Mouse (Mus musculus): ENCODE measurements around the gene Zswim9.
"Not testable (repeated sequence)": the region's sequence is repeated elsewhere in the genome, so short reads cannot be mapped to it uniquely, and the experiment has no call there.

Gene Zswim9

DNA sequence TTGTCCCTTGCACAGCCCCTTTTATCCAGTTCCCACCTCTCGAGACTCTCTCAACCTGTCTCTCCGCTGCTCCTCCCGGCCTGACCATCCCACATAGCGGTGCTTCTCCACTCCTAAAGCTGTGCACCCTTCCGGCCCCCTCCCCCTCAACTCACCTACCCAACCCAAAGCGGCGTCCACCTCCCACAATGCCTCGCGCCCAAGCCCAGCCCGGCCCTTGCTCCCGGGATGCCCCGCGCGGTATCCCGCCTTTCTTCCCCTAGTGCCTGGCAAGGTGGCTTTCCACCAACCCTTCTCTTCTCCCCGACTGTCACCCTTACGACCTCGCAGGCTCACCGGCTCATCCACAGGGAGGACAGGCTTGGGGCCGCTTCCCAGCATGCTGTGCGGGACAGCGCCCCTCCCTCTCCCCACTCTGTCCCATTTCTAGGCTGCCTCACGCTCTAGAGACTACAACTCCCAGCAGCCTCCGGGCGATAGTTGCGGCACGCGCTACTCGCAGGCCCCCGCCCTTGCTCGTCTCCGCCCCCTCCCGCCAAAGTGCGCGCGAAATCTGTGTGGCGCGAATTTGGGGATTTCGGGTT lies at the start of gene Zswim9:
Gene Zswim9 (minus strand): TSS at position 414 of the 584 bp plus-strand sequence.
- DNase-seq (ENCODE audit: low spot score in 2 of 2) = peak; percentile 91 to 92

DNA sequence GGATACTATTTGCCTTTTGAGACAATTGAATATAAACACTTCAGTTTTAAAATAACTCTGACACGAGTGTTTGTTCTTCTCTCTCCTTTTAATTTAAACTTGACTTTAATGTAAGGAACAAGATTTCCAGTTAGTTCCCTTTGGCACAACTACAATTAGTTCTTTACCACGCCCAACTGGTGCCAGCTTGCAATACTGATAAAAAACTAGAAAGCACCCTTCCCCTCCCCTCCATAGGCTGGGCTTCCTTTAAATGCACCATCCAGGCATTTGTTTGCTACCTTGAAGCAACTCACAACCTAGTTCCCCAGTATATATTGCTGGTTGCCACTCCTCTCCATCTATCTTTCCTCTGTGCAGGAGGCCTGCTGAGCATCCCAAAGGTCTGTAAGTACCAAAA lies 45.8 kb upstream of the Zswim9 start, which contains the start of gene Pla2g4c:
Gene Pla2g4c (plus strand): TSS at position 340 of the 400 bp plus-strand sequence.
- no peak for DNase-seq (ENCODE audit: low spot score in 2 of 2)

DNA sequence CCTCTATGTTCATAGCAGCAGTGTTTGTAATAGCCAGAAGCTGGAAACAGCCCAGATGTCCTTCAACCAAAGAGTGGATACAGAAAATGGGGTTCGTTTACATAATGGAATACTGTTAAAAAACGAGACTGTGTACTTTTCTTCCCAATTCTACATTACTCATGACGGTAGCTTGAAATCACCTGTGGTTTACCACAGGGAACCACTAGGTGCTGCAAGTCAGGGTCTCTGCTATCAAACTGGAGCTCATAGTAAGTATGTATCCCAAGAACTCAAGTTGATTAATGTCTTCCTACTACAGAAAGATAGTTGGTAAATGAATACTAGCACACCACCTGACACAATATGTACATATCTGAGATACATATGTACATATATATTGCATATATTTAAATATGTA lies 42.9 kb upstream of the Zswim9 start:
- DNase-seq (ENCODE audit: low spot score in 2 of 2) = no peak

DNA sequence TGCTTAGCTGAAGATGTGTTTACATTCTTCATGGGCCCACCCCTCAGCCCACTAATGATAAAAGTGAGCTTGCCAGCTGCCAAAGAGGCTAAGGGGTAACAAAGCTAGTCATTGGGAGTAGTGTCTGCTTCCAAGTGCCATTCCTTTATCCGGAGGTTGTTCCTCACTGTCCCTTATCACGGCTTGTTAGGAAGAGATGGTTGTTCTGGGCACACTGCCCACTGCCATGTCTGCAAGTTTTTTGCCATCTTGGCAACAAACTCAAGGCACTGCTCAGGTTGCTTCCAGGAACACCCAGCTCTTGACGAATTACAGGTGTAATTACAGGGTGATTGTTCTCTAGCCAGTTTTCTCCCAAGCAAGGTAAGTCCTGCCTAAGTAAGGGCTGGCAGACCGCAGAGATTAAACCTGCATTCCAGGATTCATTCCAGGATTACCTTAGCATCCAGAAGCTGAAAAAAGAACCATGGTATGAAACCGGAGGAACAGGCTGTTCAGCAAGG lies 35.6 kb upstream of the Zswim9 start:
- DNase-seq (ENCODE audit: low spot score in 2 of 2) = no peak

DNA sequence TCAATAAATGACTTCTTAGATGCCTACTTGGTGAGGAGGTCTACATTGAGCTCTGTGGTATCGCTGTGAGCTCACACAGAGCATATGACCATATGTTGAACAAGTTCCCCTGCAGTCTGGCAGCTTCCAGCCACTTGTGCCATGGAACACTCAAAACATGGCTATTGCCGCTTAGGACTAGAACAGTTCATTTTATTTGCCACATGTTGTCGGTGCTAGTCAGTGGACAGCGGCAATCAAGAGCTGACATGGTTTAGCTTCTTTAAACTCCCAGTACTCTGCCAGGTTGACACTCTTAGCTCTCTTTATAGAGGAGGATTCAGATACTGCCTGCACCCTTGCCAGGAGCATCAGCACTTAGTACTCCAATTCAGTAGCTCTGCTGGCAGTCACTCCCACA lies 32.9 kb upstream of the Zswim9 start:
- peak in 1 of 2 experiments; percentile 5 for DNase-seq (ENCODE audit: low spot score in 2 of 2)

DNA sequence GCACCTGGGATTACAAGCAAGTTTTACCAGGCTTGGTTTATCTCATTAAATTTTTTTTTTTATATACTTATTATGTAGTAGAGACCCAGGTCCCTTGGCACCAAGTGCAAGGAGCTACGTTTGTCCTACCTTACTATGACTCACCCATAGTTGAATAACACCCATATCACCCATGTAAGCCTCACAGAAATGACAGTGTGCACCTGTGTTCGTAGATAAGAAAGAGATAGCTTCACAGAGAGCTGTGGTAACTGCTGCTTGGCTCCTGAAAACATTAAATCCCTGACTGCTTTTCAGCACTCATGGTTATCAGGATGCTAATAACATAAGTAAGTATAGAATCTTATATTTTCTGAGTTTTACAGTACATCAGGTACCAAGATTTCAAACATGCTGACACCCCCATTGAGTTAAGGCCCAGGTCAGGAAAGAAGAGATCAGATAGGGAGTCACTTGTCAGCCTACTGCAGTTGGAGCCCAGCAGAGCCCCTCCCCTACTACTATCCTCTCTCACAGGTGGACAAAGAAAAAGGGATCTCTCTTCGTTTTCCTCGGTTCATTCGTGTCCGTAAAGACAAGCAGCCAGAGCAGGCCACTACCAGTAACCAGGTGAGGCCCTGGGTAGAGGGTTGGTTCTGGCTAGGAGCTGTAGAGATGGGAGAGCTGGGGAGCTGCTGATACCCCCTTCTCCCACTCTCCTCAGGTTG lies 32.1 kb upstream of the Zswim9 start:
- no peak for DNase-seq (ENCODE audit: low spot score in 2 of 2)

DNA sequence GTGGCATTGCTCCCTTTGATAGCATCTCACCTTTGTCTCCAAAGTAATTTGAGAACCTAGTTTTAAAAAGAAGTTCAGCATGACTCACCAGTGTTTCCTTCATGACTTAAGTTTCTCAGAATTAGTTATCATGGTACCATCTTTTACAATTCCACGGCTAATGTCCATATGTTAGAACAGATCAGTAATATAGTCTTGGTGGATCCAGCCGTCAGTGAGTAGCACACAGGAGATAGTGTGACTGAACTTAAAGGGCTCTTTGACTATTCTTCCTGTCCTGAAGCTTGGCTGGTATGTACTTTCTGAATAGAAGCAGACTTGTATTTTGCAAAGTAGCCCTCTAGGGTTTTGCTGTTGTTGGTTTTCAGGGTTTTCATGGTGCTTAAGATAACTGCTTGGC lies 30.9 kb upstream of the Zswim9 start:
- no peak for DNase-seq (ENCODE audit: low spot score in 2 of 2)

DNA sequence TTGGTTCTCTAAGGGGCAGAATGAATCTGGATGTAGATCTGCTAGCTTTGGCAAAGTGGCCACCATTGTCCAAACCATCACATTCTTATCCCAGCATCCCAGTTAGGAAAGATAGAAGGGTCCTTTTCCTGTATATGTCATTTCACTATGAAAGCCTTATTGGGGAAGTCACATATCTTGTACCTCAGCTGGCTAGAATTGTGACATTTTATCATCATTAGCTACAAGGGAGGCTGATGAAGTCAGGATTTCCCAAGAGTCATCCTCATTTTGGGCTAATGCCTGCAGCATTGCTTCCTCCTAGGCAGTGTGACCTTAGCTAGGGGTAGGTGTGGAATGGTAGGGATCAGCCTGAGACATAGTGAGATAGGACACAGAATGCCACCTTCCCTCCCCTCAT lies 24.9 kb upstream of the Zswim9 start:
- DNase-seq (ENCODE audit: low spot score in 2 of 2) = no peak

DNA sequence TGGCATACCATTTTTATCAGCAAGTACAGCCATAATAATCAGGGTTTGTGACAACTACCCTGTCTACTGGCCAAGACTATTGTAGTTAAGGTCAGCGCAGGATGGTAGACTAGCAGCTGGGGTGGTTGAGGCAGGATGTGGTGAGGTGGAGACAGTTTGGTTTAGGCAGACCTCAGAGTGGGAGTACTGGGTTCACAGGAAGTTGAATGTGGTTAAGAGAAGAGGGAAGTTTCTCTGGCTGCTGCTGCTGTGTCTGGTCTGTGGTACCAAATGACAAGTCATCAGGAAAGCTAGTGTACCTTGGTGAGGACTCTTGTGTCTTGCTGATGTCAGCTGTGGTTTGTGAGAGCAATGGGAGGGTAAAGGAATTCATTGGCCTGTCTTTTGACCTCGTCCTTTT lies 24.3 kb upstream of the Zswim9 start:
- DNase-seq (ENCODE audit: low spot score in 2 of 2) = no peak

DNA sequence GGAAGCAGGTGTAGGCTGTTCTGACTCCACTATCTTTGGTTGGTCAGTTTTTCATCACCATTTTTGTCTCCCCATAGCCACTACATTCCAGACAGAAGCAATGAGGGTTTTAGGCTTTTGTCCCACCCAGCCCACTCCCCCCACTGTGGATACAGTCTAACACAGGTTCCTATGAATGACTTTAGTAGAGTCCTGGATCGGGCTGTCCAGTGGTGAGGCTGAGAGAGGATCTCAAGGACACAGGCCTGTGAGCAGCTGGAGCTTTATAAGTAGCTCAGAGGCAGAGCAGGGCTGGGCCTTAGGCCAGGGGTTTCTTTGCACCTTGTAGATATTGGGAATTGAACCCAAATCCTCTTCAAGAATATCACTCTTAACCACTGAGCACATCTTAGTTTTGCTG lies 23.1 kb upstream of the Zswim9 start:
- no peak for DNase-seq (ENCODE audit: low spot score in 2 of 2)

DNA sequence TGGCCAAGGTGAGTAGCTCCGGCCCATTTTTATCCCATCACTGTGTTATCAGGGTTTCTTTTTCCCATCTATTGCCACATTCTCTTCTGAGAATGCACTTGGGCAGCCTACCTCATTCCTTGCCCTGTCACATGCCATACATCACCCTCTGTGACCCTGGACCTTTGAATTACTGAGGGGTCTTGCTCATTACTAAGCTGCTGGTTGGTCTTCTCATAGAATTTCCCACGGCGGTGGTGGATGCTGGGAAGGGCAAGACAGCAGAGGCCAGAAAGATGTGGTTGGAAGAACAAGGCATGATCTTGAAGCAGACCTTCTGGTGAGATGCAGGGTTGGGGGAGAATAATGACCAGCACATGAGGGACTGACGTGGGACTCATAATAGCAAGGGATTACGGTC lies 20.3 kb upstream of the Zswim9 start:
- no peak for DNase-seq (ENCODE audit: low spot score in 2 of 2)

DNA sequence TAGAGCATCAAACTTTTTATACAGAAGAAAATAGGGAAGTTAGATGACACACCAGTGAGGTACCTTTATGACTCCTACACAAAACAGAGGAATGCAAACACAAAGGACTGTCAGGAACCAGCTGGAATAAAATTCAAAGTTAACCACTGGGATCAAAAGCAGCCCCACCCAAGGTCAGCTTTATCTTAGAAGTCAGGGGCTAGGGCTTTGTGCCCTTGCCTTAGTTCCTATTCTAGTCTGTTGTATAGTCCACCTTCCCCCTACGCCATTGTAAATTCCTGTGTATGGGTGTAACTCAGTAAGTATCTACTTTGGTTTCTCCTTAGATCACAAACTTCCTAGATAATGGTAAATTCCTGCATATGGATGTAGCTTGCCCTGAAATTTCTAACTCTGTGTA lies 19.1 kb upstream of the Zswim9 start:
- no peak for DNase-seq (ENCODE audit: low spot score in 2 of 2)

DNA sequence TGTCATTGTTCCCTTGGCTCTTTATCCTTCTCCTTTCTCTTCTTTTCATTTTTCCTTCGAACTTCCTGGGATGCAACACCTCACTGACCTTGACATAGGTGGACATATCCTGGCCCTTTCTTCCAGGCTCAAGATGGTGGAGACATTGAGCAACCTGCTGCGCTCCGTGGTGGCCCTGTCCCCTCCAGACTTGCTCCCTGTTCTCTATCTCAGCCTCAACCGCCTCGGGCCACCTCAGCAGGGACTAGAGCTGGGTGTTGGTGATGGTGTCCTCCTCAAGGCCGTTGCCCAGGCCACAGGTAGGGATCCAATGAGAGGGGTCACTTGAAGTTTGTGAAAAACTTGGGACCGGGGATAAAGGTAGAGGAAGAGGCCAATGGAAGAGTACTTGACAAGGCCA lies 16.7 kb upstream of the Zswim9 start:
- no peak for DNase-seq (ENCODE audit: low spot score in 2 of 2)

DNA sequence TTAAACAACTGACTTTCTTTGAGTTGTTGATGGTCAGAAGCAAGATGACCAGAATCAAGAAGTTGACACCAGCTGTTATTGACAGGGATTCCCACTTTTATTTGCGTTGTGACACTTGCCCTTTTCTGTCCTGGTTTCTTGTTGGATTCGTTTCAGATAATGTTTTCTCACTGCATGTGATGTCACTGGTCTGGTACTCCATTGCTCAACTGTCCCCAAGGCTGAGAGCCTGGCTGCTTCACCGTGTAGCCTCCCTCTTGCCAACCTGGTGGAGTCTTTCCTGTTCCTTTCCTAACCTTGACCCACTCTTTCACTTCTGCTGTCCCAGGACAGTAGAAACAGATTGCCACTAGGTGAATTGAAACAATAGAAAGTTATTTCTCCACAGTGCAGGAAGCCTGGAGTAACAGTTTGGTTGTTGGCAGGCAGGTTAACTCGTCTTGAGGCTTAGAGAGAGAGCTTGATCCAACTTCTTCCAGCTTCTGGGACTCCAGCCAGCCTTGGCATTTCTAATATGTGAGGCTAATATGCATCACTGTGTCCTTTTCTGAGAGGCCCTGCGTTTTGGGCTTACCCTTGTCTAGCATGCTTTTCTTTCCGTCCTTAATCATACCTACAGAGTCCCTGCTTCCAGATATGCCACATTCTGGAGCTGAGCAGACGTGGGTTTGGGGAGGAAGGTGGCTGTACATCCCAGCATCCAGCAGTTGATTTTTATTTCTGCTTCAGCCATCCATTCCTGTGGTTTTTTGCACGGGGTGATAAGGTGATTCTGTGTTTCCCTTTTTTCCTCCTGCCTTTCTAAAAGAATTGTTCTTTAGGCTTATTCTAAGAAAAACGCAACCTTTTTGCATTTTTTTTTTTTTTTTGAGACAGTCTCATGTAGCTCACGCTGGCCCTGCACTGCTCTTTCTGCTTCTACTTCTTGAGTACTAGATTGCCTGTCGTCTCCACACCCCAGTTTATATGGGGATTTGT lies 15.6 kb upstream of the Zswim9 start:
- DNase-seq (ENCODE audit: low spot score in 2 of 2) = no peak

DNA sequence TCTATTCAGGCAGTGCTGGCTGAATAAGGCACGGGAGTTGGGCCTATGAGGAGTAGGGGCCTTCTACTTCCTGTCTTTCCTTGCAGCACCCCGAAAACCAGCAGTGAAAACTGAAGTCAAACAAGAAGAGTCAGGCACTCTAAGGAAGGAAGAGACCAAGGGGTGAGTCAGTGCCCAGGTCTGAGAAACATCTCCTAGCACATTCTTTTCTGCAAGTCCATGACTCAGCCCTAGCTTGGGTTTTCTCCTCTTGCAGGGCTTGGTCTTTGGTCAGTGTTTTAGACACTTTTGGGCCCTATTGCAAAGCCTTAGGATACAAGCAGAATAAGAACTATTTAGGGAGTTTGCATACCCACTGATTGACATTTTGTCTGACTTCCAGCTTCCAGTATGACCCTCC lies 12.8 kb upstream of the Zswim9 start:
- no peak for DNase-seq (ENCODE audit: low spot score in 2 of 2)

DNA sequence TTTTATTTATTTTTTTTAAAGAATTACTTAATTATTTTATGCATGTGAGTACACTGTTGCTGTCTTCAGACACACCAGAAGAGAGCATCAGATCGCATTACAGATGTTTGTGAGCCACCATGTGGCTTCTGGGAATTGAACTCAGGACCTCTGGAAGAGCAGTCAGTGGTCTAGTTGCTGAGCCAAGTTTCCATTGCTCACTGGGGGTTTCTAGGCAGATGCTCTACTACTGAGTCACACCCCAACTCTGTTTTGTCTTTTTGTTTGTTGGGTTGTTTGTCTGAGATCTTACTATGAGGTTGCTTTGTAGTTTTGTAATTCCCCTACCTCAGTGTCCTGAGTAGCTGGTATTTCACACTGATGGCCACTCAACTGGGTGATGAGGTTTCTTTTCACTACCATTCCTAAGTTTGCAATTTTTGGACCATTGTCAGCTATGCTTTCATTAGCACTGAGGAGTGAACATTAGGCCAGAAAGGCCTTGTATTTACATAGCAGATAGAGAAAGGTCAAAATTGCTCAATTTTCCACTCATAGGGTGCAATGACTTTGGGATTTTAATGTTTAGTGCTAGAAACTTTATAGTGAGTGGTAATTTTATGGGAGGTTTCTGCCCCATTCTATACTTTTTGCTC lies 11.6 kb upstream of the Zswim9 start:
- DNase-seq (ENCODE audit: low spot score in 2 of 2) = no peak

DNA sequence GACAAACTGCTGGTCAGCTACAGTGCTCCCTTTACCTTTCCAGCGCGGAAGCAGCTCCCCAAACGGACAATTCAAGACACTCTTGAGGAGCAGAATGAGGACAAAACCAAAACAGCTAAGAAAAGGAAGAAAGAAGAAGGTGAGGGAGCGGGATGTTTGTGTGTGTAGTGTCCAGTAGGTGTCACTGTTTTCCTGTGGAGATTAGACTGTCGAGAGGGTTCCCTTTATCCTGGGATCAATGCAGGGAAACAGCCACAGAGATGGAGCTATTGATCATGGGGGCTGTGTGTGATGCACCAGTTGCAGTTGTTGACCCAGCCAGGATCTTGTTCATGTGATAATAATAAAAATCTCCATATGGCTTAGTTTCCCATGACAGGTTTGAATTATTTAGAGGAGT lies 10.1 kb upstream of the Zswim9 start:
- DNase-seq (ENCODE audit: low spot score in 2 of 2) = no peak

DNA sequence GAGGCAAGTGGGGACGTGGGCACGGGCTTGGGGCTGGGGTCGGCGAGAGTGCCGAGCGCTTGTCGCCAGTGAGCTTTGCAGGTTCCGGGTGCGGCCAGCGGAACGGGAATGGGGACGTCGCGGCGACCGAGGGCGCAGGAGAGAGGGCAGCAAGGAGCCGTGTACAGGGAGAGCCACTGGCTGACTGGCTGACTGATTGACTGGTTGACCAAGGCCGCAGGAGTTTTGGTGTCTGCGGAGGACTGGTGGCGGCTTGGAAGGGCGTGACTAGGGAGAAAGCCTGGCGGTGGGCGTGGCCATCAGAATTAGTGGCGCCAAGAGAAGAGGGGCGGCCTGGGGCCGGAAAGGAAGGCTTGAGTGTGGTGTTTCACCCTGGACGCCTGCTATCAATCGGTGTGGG lies 436 bp upstream of the Zswim9 start:
- not testable (repeated sequence) for DNase-seq (ENCODE audit: low spot score in 2 of 2)

DNA sequence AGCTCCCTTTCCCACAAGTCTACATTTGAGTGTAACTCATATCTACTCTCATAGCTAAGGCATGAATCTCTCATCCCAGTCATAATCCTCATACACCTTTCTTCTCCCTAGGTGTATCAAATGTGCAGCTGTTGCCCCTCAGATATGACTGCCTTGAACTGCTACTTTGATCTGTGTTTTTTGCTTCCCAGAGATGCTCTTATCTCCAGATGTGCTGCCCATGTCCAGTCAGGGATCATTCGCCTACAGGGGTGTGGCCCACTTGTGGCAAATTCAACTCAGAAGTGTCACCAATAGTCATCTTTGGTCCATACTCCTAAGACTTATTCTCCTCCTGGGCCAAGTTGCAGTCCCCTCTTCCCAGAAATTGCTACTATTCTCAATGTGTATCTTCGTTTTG lies 688 bp downstream of the Zswim9 start:
- DNase-seq (ENCODE audit: low spot score in 2 of 2) = no peak

DNA sequence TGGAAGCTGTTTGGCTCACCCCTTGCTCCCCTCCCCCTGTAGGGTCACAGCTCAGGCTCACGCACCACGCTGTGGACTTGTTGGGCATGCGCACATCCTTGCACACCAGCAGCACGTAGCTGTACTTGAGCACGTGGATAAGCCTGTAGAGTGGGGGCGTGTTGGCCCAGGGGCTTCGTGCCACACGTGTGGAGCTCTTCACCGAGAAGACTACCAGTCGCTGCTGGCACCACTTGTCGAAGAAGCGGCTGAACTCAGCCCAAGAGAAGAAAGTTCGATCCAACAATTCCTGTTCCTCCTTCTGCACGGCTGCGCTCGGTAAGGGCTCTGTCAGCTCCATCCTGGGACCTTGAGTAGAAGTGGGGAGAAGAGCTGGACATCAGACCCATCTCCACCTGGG lies 1.4 kb downstream of the Zswim9 start, which contains the start of gene Lig1:
Gene Lig1 (plus strand): TSS at position 203 of the 400 bp plus-strand sequence.
- no peak for DNase-seq (ENCODE audit: low spot score in 2 of 2)

DNA sequence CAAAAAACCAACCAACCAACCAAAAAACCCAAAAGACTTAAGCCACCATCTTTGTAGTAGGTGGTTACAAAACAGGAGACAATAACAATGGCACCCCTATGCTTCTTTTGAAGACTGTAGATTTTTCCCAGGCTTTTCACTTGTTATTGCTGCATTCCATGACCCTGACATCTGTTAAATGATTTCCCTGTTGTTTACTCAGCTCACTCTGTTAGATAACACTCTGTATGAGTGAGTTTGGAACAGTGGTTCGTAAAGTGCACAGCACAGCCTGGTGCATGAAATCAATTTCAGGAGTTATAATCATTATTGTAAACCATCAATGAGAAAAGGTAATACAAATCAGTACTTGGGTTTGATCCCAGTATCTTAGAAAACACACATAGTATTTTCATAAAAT lies 6.8 kb downstream of the Zswim9 start:
- DNase-seq (ENCODE audit: low spot score in 2 of 2) = no peak

DNA sequence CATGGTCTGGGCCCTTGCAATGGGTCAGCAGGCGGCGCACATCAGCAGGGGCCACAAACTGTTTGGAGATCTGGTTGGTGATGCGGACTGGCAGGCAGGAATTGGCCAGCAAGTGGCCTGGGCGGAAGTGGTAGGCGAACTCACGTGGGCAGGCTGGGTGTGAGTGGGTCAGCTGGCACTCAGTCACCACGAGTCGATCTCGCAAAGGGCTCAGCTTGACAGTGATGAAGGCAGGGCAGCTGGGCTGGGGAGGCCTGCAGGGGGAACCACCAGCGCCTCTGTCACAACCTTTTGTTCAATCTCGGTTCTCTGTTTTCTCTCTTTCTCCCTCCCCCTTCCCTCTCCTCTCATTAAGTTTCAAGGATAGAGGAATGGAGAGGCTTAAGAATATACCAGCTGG lies 9.1 kb downstream of the Zswim9 start:
- DNase-seq (ENCODE audit: low spot score in 2 of 2) = no peak
